ENCODE assay signal across 8 mouse cellular contexts in genomic region chr5:124424200-124424722, GRCm38 (mm10). TPM values are rescaled to one million over a fixed set of nuclear protein-coding genes. Genes with fewer than 3 reads are reported as not detected.
DNase-seq lines count a peak whose midpoint lies in the region; ATAC-seq and TF ChIP-seq lines count a peak whose summit lies in the region.

No protein-coding gene starts in this region.

- TF ChIP-seq POLR2A in olfactory bulb, adult 2 months (IDR thresholded peaks at IDR 0.05; ENCODE audit: insufficient read depth, low read depth, low read length) = no peak

- H3K27me3 ChIP-seq in heart, embryonic 14.5 days (ENCODE audit: control insufficient read depth, insufficient read depth, low read length) = no peaks in the 10 kb centered on the region
- no peaks in the 10 kb centered on the region for H3K27me3 ChIP-seq in forebrain, embryonic 16.5 days (replicated peaks; ENCODE audit: control insufficient read depth, insufficient read depth, low read length)
- no peaks in the 10 kb centered on the region for H3K27me3 ChIP-seq in liver, embryonic 11.5 days (replicated peaks; ENCODE audit: control insufficient read depth, insufficient read depth, low read length)

- peak overlapping the region; percentile 92 for H3K4me2 ChIP-seq in heart, embryonic 14.5 days (ENCODE audit: low read length)
- H3K4me2 ChIP-seq in forebrain, embryonic 16.5 days (ENCODE audit: low read length) = peak overlapping the region; percentile 93
- H3K4me2 ChIP-seq in liver, embryonic 11.5 days = peak overlapping the region; percentile 78

- no peak for TF ChIP-seq CTCF in olfactory bulb, adult 2 months (IDR thresholded peaks at IDR 0.05; ENCODE audit: insufficient read depth, low read depth, low read length)

- H3K27ac ChIP-seq in heart, embryonic 14.5 days (replicated peaks in 1 of 2; ENCODE audit: control insufficient read depth in 1 of 2, insufficient read depth in 1 of 2, low read depth in 2 of 2, low read length in 2 of 2) = peak overlapping the region; percentile 63 to 89
- H3K27ac ChIP-seq in forebrain, embryonic 16.5 days (ENCODE audit: low read length) = peak overlapping the region; percentile 59
- peak overlapping the region; percentile 88 for H3K27ac ChIP-seq in liver, embryonic 11.5 days (ENCODE audit: low read depth, low read length)
- H3K27ac ChIP-seq in olfactory bulb, adult 2 months (ENCODE audit: insufficient read depth, low read depth, low read length) = no peak overlapping the region

- 3% methylated on average over 14 of the region's 14 CpGs for WGBS in heart, embryonic 14.5 days
- 4% methylated on average over 14 of the region's 14 CpGs for WGBS in forebrain, embryonic 16.5 days
- WGBS in liver, embryonic 11.5 days = 2% methylated on average over 14 of the region's 14 CpGs
- WGBS in olfactory bulb, adult 2 months = 2% methylated on average over 14 of the region's 14 CpGs

- peak overlapping the region; percentile 68 to 88 for H3K4me3 ChIP-seq in heart, embryonic 14.5 days (ENCODE audit: control insufficient read depth in 1 of 2, insufficient read depth in 1 of 2, low read depth in 1 of 2, low read length in 2 of 2)
- peak overlapping the region; percentile 72 for H3K4me3 ChIP-seq in forebrain, embryonic 16.5 days (replicated peaks; ENCODE audit: low read length)
- peak overlapping the region; percentile 85 for H3K4me3 ChIP-seq in liver, embryonic 11.5 days (ENCODE audit: low read depth, low read length)
- H3K4me3 ChIP-seq in olfactory bulb, adult 2 months (ENCODE audit: insufficient read depth, low read depth, low read length) = peak overlapping the region; percentile 95

- H3K36me3 ChIP-seq in heart, embryonic 14.5 days (ENCODE audit: control insufficient read depth, insufficient read depth, low read length) = peaks cover 8% of the 10 kb centered on the region; the same call in 1 of the 2 replicates
- no peaks in the 10 kb centered on the region for H3K36me3 ChIP-seq in forebrain, embryonic 16.5 days (ENCODE audit: control insufficient read depth, insufficient read depth)
- 0 out of 2 replicates have a peak, but pooled peaks cover 4% of the 10 kb centered on the region for H3K36me3 ChIP-seq in liver, embryonic 11.5 days (ENCODE audit: control insufficient read depth, insufficient read depth, low read length)

- H3K9ac ChIP-seq in heart, embryonic 14.5 days (ENCODE audit: low read length) = peak overlapping the region; percentile 91
- H3K9ac ChIP-seq in forebrain, embryonic 16.5 days (replicated peaks; ENCODE audit: low read depth, low read length) = peak overlapping the region; percentile 75
- peak overlapping the region; percentile 97 for H3K9ac ChIP-seq in liver, embryonic 11.5 days (ENCODE audit: low read depth, low read length)

- H3K4me1 ChIP-seq in heart, embryonic 14.5 days (ENCODE audit: control insufficient read depth in 2 of 2, insufficient read depth in 2 of 2, low read length in 2 of 2) = peaks cover 0 to 14% of the 10 kb centered on the region in 2 experiments; a peak in 2 of 4 replicates
- H3K4me1 ChIP-seq in forebrain, embryonic 16.5 days (replicated peaks; ENCODE audit: control insufficient read depth, insufficient read depth, low read length) = peaks cover 25% of the 10 kb centered on the region
- H3K4me1 ChIP-seq in liver, embryonic 11.5 days (replicated peaks; ENCODE audit: control insufficient read depth, insufficient read depth, low read length) = peaks cover 20% of the 10 kb centered on the region
- H3K4me1 ChIP-seq in olfactory bulb, adult 2 months (ENCODE audit: control insufficient read depth, insufficient read depth, low read length) = no peaks in the 10 kb centered on the region

- DNase-seq in heart, postnatal 36 days = no peak
- DNase-seq in NIH3T3 (ENCODE audit: low read depth) = peak; percentile 22
- no peak for DNase-seq in liver, embryonic 11.5 days (ENCODE audit: low spot score)
- no peak for DNase-seq in adrenal gland, adult 2 months
- DNase-seq in cerebellum, adult 18-20 months = no peak

- intact Hi-C loops in heart, postnatal 36 days (cut with DNase I) = no loop called here

- H3K9me3 ChIP-seq in heart, embryonic 14.5 days (ENCODE audit: control insufficient read depth, low read length) = no peaks in the 10 kb centered on the region
- no peaks in the 10 kb centered on the region for H3K9me3 ChIP-seq in forebrain, embryonic 16.5 days (ENCODE audit: control insufficient read depth, low read length)
- H3K9me3 ChIP-seq in liver, embryonic 11.5 days (ENCODE audit: control insufficient read depth, low read length) = no peaks in the 10 kb centered on the region

- ATAC-seq in heart, embryonic 14.5 days (ENCODE audit: insufficient number of reproducible peaks, insufficient read depth, low FRiP score, low read depth) = no peak
- ATAC-seq in forebrain, embryonic 16.5 days = no peak
- ATAC-seq in liver, embryonic 11.5 days (replicated peaks; ENCODE audit: low FRiP score) = no peak

RNA-seq across cellular contexts. Expression of gene Sbno1, which starts 1.5 kb away (rescaled TPM):
- 67.3 and 68.1 TPM in 2 replicates for polyA plus RNA-seq in heart, embryonic 14.5 days (2014; fragmentation: Nextera tagmentation; extraction: Ambion mirVana)
- 10 to 100 TPM; 65.3 to 71.7 TPM for total RNA-seq in heart, postnatal 36 days (2021)
- 109 and 110 TPM in 2 replicates for polyA plus RNA-seq in forebrain, embryonic 16.5 days (2015; fragmentation: Nextera tagmentation; extraction: Ambion mirVana)
- polyA plus RNA-seq in liver, embryonic 11.5 days (2014; fragmentation: Nextera tagmentation; extraction: Ambion mirVana) = 75.2 and 86.4 TPM in 2 replicates
- 263 and 488 TPM in 2 replicates for polyA plus RNA-seq in olfactory bulb, adult 2 months (2012; ENCODE audit: insufficient read depth, insufficient read length, low replicate concordance, missing spikeins)
- 100 to 1,000 TPM in 1 of 2 experiments, 10 to 100 TPM in 1; 74.1 to 119 TPM for total RNA-seq in adrenal gland, adult 2 months (2021)
- polyA plus RNA-seq in adrenal gland, adult 2 months (2012; rRNA removed) = 6.0 and 6.9 TPM in 2 replicates

RNA-seq across cellular contexts. Expression of gene Kmt5a, which starts 15.5 kb away (rescaled TPM):
- 86.6 and 87.8 TPM in 2 replicates for polyA plus RNA-seq in heart, embryonic 14.5 days (2014; fragmentation: Nextera tagmentation; extraction: Ambion mirVana)
- total RNA-seq in heart, postnatal 36 days (2021) = 100 to 1,000 TPM; 191 to 237 TPM
- polyA plus RNA-seq in forebrain, embryonic 16.5 days (2015; fragmentation: Nextera tagmentation; extraction: Ambion mirVana) = 21.5 and 21.9 TPM in 2 replicates
- polyA plus RNA-seq in liver, embryonic 11.5 days (2014; fragmentation: Nextera tagmentation; extraction: Ambion mirVana) = 132 and 145 TPM in 2 replicates
- polyA plus RNA-seq in olfactory bulb, adult 2 months (2012; ENCODE audit: insufficient read depth, insufficient read length, low replicate concordance, missing spikeins) = 371 TPM in 1 of 2 replicates, not detected in the other
- total RNA-seq in adrenal gland, adult 2 months (2021) = 100 to 1,000 TPM; 127 to 288 TPM
- 48.9 and 65.7 TPM in 2 replicates for polyA plus RNA-seq in adrenal gland, adult 2 months (2012; rRNA removed)

RNA-seq across cellular contexts. Expression of gene Rilpl2, which starts 53.9 kb away (rescaled TPM):
- 14.0 and 17.1 TPM in 2 replicates for polyA plus RNA-seq in heart, embryonic 14.5 days (2014; fragmentation: Nextera tagmentation; extraction: Ambion mirVana)
- 1 to 10 TPM; 7.9 to 9.9 TPM for total RNA-seq in heart, postnatal 36 days (2021)
- polyA plus RNA-seq in forebrain, embryonic 16.5 days (2015; fragmentation: Nextera tagmentation; extraction: Ambion mirVana) = 26.4 and 28.0 TPM in 2 replicates
- 18.7 and 19.8 TPM in 2 replicates for polyA plus RNA-seq in liver, embryonic 11.5 days (2014; fragmentation: Nextera tagmentation; extraction: Ambion mirVana)
- polyA plus RNA-seq in olfactory bulb, adult 2 months (2012; ENCODE audit: insufficient read depth, insufficient read length, low replicate concordance, missing spikeins) = not detected in 2 replicates
- 10 to 100 TPM; 16.6 to 31.2 TPM for total RNA-seq in adrenal gland, adult 2 months (2021)
- polyA plus RNA-seq in adrenal gland, adult 2 months (2012; rRNA removed) = 38.5 and 44.1 TPM in 2 replicates

RNA-seq across cellular contexts. Expression of gene Snrnp35, which starts 58.7 kb away (rescaled TPM):
- 9.6 and 11.5 TPM in 2 replicates for polyA plus RNA-seq in heart, embryonic 14.5 days (2014; fragmentation: Nextera tagmentation; extraction: Ambion mirVana)
- total RNA-seq in heart, postnatal 36 days (2021) = 10 to 100 TPM in 1 of 2 experiments, 1 to 10 TPM in 1; 9.7 to 18.2 TPM
- 21.8 and 25.1 TPM in 2 replicates for polyA plus RNA-seq in forebrain, embryonic 16.5 days (2015; fragmentation: Nextera tagmentation; extraction: Ambion mirVana)
- 13.6 and 14.0 TPM in 2 replicates for polyA plus RNA-seq in liver, embryonic 11.5 days (2014; fragmentation: Nextera tagmentation; extraction: Ambion mirVana)
- polyA plus RNA-seq in olfactory bulb, adult 2 months (2012; ENCODE audit: insufficient read depth, insufficient read length, low replicate concordance, missing spikeins) = not detected in 2 replicates
- 10 to 100 TPM; 19.0 to 25.7 TPM for total RNA-seq in adrenal gland, adult 2 months (2021)
- 1.4 and 1.8 TPM in 2 replicates for polyA plus RNA-seq in adrenal gland, adult 2 months (2012; rRNA removed)

Comparison
In these comparisons a context has a peak if more than half of its experiments do, and no peak if none do; other contexts are left out.
1. RNA of gene Rilpl2, which starts 53.9 kb away (polyA plus RNA-seq): 38.5 to 44.1 TPM in adrenal gland, adult 2 months, 26.4 to 28.0 TPM in forebrain, embryonic 16.5 days, 18.7 to 19.8 TPM in liver, embryonic 11.5 days and 14.0 to 17.1 TPM in heart, embryonic 14.5 days; not detected in olfactory bulb, adult 2 months; every median in the first group is over 10 times any median in the second.
2. Peak in every context shown above with its lines, with median percentiles within 50 percentile points of each other: H3K4me2 ChIP-seq, H3K4me3 ChIP-seq and H3K9ac ChIP-seq.